Mouse (Mus musculus) adrenal gland, adult 2 months (tissue): Measurements from ENCODE around the gene Riok2. TPM values are rescaled to one million over a fixed set of nuclear protein-coding genes. Genes with fewer than 3 reads are reported as not detected.

Experiments used
- DNase-seq: peaks from one replicate; pipeline ENCODE4 v3.0.0; 2021
- polyA plus RNA-seq: library from polyadenylated mRNA; depleted of rRNA; stranded (reverse); fragments of >200 nt; gene quantifications from 2 replicates; pipeline ENCODE4 v1.2.3, GENCODE M21; 2012; rRNA removed
- total RNA-seq, 2 experiments: library from RNA; stranded (reverse); gene quantifications; 2 replicates each; pipeline ENCODE4 v1.2.3; 2021

The Riok2 gene
- total and polyA plus RNA-seq, 3 experiments: 3.9 to 37.4 (median 37.0) TPM

GRCm38 (mm10) chr17:17408137-17408536 lies 34.0 kb downstream of the Riok2 start:
- no peak for DNase-seq

GRCm38 (mm10) chr17:17408720-17409478 lies 34.8 kb downstream of the Riok2 start:
- no peak for DNase-seq

GRCm38 (mm10) chr17:17409601-17410000 lies 35.5 kb downstream of the Riok2 start:
- DNase-seq: no peak

GRCm38 (mm10) chr17:17411443-17411842 lies 37.3 kb downstream of the Riok2 start:
- DNase-seq: no peak

GRCm38 (mm10) chr17:17412176-17412575 lies 38.1 kb downstream of the Riok2 start:
- no peak for DNase-seq

GRCm38 (mm10) chr17:17414206-17414605 lies 40.1 kb downstream of the Riok2 start:
- DNase-seq: no peak

- DNase-seq: no peak
Measured at GRCm38 (mm10) chr17:17424609-17425307, 50.6 kb downstream of the Riok2 start.

- no peak for DNase-seq
Measured at GRCm38 (mm10) chr17:17425308-17425813, 51.3 kb downstream of the Riok2 start.

- no peak for DNase-seq
Measured at GRCm38 (mm10) chr17:17425906-17426305, 51.8 kb downstream of the Riok2 start.

GRCm38 (mm10) chr17:17428888-17429287 lies 54.8 kb downstream of the Riok2 start:
- DNase-seq: no peak

- no peak for DNase-seq
Measured at GRCm38 (mm10) chr17:17433679-17434078, 59.6 kb downstream of the Riok2 start.

GRCm38 (mm10) chr17:17438576-17439191 lies 64.6 kb downstream of the Riok2 start:
- no peak for DNase-seq

GRCm38 (mm10) chr17:17441876-17442498 lies 67.9 kb downstream of the Riok2 start:
- DNase-seq: no peak

- no peak for DNase-seq
Measured at GRCm38 (mm10) chr17:17444297-17444886, 70.3 kb downstream of the Riok2 start.

Other genes starting within 250 kb of the Riok2 start
- 10 to 100 TPM in 1 of 2 experiments, 1 to 10 TPM in 1; 6.9 to 10.8 TPM for gene Lix1, start 28.4 kb downstream of the Riok2 start, total RNA-seq
- gene Lix1, start 28.4 kb downstream of the Riok2 start, polyA plus RNA-seq: 0.36 and 0.38 TPM in 2 replicates